Mouse (Mus musculus) kidney, postnatal 10 days (tissue): ENCODE data around the gene Zfhx3.

ENCODE experiments used
- DNase-seq: peaks from one replicate; pipeline ENCODE4 v3.0.0; 2021; ENCODE audit warnings: mixed read lengths

Zfhx3 gene

GRCm38 (mm10) chr8:108689694-108690093 lies 747.2 kb downstream of the Zfhx3 start:
- DNase-seq, result no peak

- DNase-seq, result peak; percentile 71
These were observed 748.4 kb downstream of the Zfhx3 start for GRCm38 (mm10) chr8:108690576-108691455.

DNA sequence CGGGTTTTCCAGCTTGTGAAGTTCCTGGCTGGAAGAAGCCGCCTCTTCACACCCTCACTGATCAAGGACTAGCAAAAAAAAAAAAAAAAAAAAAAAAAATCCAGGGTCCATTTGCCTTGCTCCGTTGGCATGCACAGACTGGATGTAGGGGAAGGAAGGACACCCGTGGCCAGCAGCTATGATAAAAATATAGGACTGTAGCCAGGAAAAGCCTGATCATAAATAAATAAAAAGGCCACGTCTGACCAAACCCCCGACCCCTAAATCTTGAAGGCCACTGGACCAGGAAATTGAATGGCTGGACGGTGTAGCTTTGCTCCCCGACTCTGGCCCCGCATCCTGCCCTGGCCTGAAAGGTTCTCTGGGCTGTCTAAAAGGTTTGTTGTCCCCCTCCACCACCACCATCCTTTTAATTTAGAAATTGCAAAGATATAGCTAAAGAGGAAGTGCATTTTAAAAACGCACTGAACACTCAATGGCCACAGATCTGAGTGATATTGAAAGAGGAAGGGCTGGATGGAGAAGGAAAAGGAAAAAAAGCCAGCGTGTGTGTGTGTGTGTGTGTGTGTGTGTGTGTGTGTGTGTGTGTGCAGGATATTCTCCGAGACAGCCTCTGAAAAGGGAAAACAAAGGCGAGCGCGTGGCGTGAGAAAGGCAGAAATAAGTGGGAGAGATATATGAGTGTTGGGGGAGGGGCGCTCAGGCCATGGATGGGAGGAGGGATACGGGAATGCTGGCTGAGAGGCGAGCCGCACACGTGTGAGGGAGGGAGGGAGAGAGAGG lies 749.2 kb downstream of the Zfhx3 start:
- peak; percentile 78 for DNase-seq

GRCm38 (mm10) chr8:108692239-108692627 lies 749.8 kb downstream of the Zfhx3 start:
- DNase-seq, result peak; percentile 58

DNA sequence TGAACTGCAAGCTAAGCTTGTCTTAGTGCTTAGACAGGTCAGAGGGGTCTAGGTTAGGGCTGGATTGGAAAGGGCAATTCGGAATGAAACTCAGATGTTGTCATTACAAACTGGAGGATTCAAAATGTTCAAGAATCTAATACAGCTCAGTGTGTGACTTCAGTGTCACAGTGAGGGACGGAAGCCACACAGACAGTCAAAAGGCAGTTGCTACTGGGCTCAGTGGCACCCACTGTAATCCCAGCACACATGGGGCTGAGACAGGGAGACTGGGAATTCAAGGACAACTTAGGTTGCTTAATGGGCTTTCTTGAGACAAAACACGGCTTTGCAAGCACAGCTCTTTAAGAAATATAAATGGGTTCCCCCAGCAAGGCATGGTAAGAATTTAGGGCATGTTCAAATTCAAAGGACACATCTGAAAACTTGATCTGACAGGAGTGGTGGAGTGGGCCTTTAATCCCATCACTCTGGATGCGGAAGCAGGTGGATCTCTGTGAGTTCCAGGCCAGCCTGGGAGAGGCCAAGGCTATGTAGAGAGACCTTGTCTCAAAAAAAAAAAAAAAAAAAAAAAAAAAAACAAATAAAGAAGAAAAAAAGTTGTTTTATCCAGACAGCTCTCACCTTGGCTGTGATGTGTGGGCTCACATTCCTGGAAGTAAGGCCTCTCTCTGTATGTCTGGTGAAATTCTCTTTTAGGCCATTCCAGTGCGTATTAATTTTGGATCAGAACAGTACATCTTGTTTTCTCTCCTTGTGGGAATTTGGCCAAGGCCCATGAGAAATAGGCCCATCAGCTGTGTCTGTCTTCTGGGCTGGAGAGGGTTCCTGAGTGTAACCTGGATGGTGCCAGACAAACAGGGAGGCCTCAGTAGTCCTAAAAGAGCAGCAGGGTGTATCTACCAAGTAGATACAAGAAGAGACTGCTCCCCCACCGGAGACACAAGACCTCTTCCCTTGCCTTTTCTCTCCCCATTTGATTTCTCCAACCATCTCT lies 750.5 kb downstream of the Zfhx3 start:
- DNase-seq, result no peak

DNA sequence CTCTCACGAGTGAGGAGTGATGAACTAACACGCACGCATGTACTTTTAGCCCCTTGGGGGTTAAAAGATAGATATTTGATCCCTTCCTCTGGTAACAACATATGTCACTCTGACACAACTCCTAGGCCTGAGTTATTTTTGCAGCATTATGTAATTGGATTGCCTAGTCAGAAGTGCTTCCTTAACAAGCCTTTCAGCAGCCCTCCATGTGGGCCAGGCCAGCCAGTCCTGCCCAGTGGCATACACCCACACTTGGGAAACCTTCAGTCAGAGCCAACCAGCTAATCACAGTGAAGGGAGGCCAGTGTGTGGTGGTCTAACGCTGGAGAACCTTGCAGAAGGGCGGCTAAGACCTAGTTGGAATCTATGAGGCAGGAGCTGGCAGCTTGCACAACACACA lies 751.4 kb downstream of the Zfhx3 start:
- DNase-seq, result no peak

GRCm38 (mm10) chr8:108694516-108694915 lies 752.1 kb downstream of the Zfhx3 start:
- DNase-seq, result no peak

GRCm38 (mm10) chr8:108695242-108695880 lies 752.9 kb downstream of the Zfhx3 start:
- no peak for DNase-seq

GRCm38 (mm10) chr8:108695938-108696630 lies 753.6 kb downstream of the Zfhx3 start:
- DNase-seq, result no peak

GRCm38 (mm10) chr8:108696631-108697410 lies 754.4 kb downstream of the Zfhx3 start:
- DNase-seq, result no peak

DNA sequence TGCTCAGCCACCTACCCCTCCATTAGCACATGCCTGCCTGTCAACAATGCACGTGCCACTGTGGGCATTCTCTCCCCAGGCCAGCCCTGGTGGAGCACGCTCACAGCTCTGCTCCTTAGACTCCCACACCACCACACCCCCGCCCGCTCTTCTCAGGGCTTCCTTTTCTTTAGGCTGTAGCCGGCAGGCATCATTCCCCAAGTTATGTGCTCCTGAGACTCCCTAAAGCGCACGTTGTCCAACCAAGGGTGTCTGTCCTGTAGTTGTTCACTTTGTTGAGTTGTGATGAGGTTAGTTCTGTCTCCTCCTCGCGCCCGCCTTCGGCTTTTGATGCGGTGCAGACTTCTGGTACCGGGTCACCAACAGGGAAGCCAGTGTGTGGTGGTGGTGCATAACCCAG lies 755.1 kb downstream of the Zfhx3 start:
- peak; percentile 57 for DNase-seq

- no peak for DNase-seq
These were observed 755.7 kb downstream of the Zfhx3 start for GRCm38 (mm10) chr8:108698101-108698660.

DNA sequence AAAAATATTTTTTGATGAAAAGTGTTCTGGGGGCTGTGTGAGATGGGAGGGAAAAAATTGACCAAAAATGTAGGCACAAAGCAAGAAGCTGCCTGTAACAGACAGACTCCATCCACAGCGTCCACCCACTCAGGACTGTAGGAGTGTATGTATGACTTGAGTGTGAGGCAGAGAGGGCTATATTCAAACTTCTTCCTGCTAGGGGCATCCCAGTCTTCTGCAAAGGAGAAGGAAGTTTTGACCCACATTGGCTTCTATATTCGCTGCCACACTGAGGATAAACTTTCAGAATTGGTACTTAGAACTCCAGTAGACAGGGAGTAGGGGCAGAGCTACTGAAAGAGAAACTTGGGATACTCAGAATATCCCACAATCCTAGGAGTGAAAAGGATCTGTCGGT lies 756.6 kb downstream of the Zfhx3 start:
- DNase-seq, result no peak

DNA sequence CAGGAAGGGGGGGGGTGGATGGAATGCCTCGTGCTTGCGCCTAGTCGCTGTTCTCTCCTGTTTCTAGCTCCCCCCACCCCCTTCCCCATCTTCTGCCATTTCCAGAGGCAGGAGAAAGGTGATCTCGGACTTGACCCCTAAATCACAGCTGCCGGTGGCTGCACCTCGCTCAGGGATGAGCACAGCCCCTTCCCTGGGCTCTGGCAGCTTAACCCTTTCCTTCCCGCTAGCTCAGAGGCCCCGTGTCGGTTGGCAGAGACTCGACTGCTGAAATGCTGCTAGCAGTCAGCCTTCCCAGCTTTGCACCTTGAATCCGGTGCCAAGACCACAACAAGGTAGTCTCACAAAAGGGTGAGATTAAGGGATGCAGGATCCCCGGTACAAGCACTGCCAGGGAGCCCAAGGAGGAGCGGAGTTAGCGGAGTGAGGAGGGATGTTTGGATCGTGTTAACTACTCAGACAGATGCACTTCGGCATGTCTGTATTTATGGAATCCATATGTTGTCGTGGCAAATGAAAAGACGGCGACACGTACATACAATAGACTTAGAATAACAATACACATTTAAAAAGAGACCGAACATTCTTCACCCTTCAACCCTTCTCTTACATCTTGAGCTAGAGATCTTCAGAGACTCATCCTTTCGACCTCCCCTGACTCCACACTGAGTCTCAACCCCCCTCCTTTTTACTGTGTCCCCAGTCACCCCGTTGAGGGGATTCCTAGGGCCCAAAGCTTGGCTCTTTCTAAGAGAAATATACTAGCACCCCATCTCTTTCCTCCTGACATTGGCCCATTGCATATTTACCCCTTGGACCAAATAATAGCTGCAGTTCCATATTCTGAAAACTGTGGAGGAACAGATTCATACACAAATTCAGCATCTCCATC lies 757.3 kb downstream of the Zfhx3 start:
- DNase-seq, result no peak

DNA sequence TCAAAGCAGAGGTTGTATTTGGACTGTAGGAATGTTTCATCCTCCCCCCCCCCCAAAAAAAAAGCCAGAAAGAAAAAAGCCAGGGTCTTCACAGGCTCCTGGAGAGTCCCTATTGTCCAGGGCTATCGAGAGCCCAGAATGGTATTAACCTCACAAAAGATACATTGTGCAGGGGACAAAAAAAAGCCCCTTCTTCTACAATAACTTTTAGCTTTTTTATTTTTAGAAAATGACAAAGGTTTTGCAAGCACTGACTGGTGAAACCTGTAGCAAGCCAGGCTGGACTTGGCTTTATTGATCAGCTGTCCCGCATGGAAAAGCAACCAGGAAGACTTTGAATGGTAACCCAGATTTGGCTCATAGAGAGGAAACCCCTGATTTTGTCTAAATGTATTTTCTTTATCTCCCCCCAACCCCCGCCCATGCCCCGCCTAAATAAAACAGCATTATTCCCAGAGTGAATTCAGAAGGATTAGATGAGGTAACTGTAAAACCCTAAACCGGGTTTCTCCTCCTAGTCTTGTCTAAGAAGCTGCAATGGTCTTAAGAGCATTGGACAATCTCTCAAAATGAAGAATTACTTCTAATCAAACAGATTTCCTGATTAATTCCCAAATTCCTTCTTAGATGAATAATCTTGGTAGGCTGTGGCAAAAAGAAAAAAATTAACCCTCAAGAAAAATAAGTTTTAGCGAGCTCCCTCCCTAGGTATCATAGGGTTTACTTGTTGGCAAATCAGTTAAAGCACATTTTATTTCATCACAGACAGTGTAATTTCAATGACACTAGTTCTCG lies 759.1 kb downstream of the Zfhx3 start:
- DNase-seq, result no peak

GRCm38 (mm10) chr8:108702201-108702600 lies 759.8 kb downstream of the Zfhx3 start:
- DNase-seq, result no peak

GRCm38 (mm10) chr8:108705751-108706150 lies 763.3 kb downstream of the Zfhx3 start:
- no peak for DNase-seq

- no peak for DNase-seq
These were observed 764.0 kb downstream of the Zfhx3 start for GRCm38 (mm10) chr8:108706491-108706847.
